In the genomic region with DNA sequence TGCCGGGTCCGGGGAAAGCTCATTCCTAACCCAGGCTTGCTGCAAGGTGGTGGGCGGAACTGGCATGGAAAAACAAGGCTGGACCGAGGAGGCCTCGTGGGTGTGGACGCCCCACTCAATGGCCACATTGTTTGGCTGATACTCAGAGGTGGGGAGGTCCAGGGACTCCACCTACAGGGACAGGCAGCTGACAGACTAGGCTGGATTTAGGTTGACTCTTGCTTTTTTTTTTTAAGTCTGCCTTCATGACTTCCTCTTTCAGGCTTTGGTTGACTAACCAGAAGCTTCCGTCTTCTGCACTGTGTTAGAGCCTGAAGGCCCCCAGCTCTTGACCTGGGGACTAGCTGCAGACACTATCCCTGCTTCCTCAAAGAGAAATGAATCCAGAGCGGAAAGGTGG, we compare ENCODE assay signal across 9 mouse cellular contexts. TPM values are rescaled to one million over a fixed set of nuclear protein-coding genes. Genes with fewer than 3 reads are reported as not detected.
A peak's percentile ranks its signal among the peaks of the same experiment; 100 is the strongest.
DNase-seq lines count a peak whose midpoint lies in the region; ATAC-seq and TF ChIP-seq lines count a peak whose summit lies in the region.
"Had no signal": no experiment of that assay in that cellular context is flagged by ENCODE, and none has a peak within 500 bp of the region (broad histone marks: within the 10 kb centered on the region; RNA-seq: fewer than 3 reads in every experiment).

No protein-coding gene starts in this region.

- DNase-seq in spleen, postnatal 36 days (ENCODE audit: low spot score in 2 of 2): peak; percentile 83 to 86
- no peak for DNase-seq in spleen, postnatal 4 days (ENCODE audit: low spot score in 2 of 2)
- no peak for DNase-seq in liver, embryonic 13.5 days
- no peak for DNase-seq in cerebellum, adult 9-10 months

- peak overlapping the region; percentile 39; the same call in 1 of the 2 replicates for H3K27ac ChIP-seq in cortical plate, adult 2 months (ENCODE audit: insufficient read depth, low read length)
- peak overlapping the region; percentile 14; the same call in 1 of the 2 replicates for H3K27ac ChIP-seq in liver, embryonic 13.5 days
- peak overlapping the region; percentile 66; the same call in 1 of the 2 replicates for H3K27ac ChIP-seq in stomach, embryonic 16.5 days (ENCODE audit: low read length)
- no peak overlapping the region for H3K27ac ChIP-seq in forebrain, embryonic 13.5 days
- H3K27ac ChIP-seq: heart, embryonic 15.5 days; midbrain, embryonic 12.5 days had no signal

- 0 out of 2 replicates have a peak, but pooled peaks cover 3% of the 10 kb centered on the region for H3K36me3 ChIP-seq in liver, embryonic 13.5 days
- H3K36me3 ChIP-seq in stomach, embryonic 16.5 days (ENCODE audit: control insufficient read depth, insufficient read depth, low read length): no peaks in the 10 kb centered on the region
- H3K36me3 ChIP-seq in forebrain, embryonic 13.5 days (ENCODE audit: poor library complexity, severe bottlenecking): no peaks in the 10 kb centered on the region
- H3K36me3 ChIP-seq: heart, embryonic 15.5 days; midbrain, embryonic 12.5 days had no signal

- no peak for TF ChIP-seq POLR2A in cortical plate, adult 2 months (IDR thresholded peaks at IDR 0.05; ENCODE audit: extremely low read depth, insufficient read depth, low read length)

- H3K4me2 ChIP-seq in liver, embryonic 13.5 days: no peak overlapping the region
- no peak overlapping the region for H3K4me2 ChIP-seq in stomach, embryonic 16.5 days (ENCODE audit: low read depth, low read length)
- no peak overlapping the region for H3K4me2 ChIP-seq in forebrain, embryonic 13.5 days
- H3K4me2 ChIP-seq: heart, embryonic 15.5 days; midbrain, embryonic 12.5 days had no signal

- no peak overlapping the region for H3K4me3 ChIP-seq in cortical plate, adult 2 months (ENCODE audit: insufficient read depth, low read length)
- no peak overlapping the region for H3K4me3 ChIP-seq in liver, embryonic 13.5 days (replicated peaks)
- no peak overlapping the region for H3K4me3 ChIP-seq in stomach, embryonic 16.5 days (replicated peaks; ENCODE audit: low read length)
- H3K4me3 ChIP-seq in forebrain, embryonic 13.5 days: no peak overlapping the region
- H3K4me3 ChIP-seq: heart, embryonic 15.5 days; midbrain, embryonic 12.5 days had no signal

- no peaks in the 10 kb centered on the region for H3K9me3 ChIP-seq in liver, embryonic 13.5 days (replicated peaks)
- no peaks in the 10 kb centered on the region for H3K9me3 ChIP-seq in stomach, embryonic 16.5 days (replicated peaks; ENCODE audit: control insufficient read depth, low read length)
- H3K9me3 ChIP-seq in forebrain, embryonic 13.5 days (replicated peaks): no peaks in the 10 kb centered on the region
- H3K9me3 ChIP-seq: heart, embryonic 15.5 days; midbrain, embryonic 12.5 days had no signal

- ATAC-seq in liver, embryonic 13.5 days (ENCODE audit: low read depth): peak; percentile 23; the same call in 1 of the 2 replicates
- ATAC-seq in stomach, embryonic 16.5 days (ENCODE audit: insufficient read depth, low FRiP score): peak; percentile 72; the same call in 1 of the 2 replicates
- no peak for ATAC-seq in forebrain, embryonic 13.5 days

- H3K27me3 ChIP-seq in liver, embryonic 13.5 days: no peaks in the 10 kb centered on the region
- no peaks in the 10 kb centered on the region for H3K27me3 ChIP-seq in stomach, embryonic 16.5 days (ENCODE audit: control insufficient read depth, insufficient read depth, low read length)
- no peaks in the 10 kb centered on the region for H3K27me3 ChIP-seq in forebrain, embryonic 13.5 days
- H3K27me3 ChIP-seq: heart, embryonic 15.5 days; midbrain, embryonic 12.5 days had no signal

- 23% methylated on average over 8 of the region's 8 CpGs for WGBS in liver, embryonic 13.5 days (ENCODE audit: insufficient replicate concordance)
- WGBS in stomach, embryonic 16.5 days: 47% methylated on average over 8 of the region's 8 CpGs
- 72% methylated on average over 8 of the region's 8 CpGs for WGBS in forebrain, embryonic 13.5 days

- peaks cover 3% of the 10 kb centered on the region; the same call in 1 of the 2 replicates for H3K4me1 ChIP-seq in cortical plate, adult 2 months (ENCODE audit: control insufficient read depth, insufficient read depth, low read length)
- H3K4me1 ChIP-seq in liver, embryonic 13.5 days (replicated peaks): peaks cover 68% of the 10 kb centered on the region
- peaks cover 15% of the 10 kb centered on the region for H3K4me1 ChIP-seq in stomach, embryonic 16.5 days (ENCODE audit: control insufficient read depth, insufficient read depth, low read length)
- peaks cover 6% of the 10 kb centered on the region; the same call in 1 of the 2 replicates for H3K4me1 ChIP-seq in forebrain, embryonic 13.5 days

- no peak overlapping the region for H3K9ac ChIP-seq in liver, embryonic 13.5 days
- no peak overlapping the region for H3K9ac ChIP-seq in stomach, embryonic 16.5 days (ENCODE audit: low read length)
- H3K9ac ChIP-seq in forebrain, embryonic 13.5 days: no peak overlapping the region
- H3K9ac ChIP-seq: heart, embryonic 15.5 days; midbrain, embryonic 12.5 days had no signal

- no peak for TF ChIP-seq CTCF in cortical plate, adult 2 months (IDR thresholded peaks at IDR 0.05; ENCODE audit: extremely low read depth, insufficient read depth, low read length)

RNA-seq across cellular contexts. Expression of gene Stk10, which starts 32.0 kb away (rescaled TPM):
- 5.7 and 6.1 TPM in 2 replicates for polyA plus RNA-seq in cortical plate, adult 2 months (2012; rRNA removed)
- polyA plus RNA-seq in liver, embryonic 13.5 days (2015; fragmentation: Nextera tagmentation; extraction: Ambion mirVana): 3.0 and 4.5 TPM in 2 replicates
- 4.2 TPM in 2 replicates for polyA plus RNA-seq in stomach, embryonic 16.5 days (2015; fragmentation: Nextera tagmentation; extraction: Ambion mirVana)
- polyA plus RNA-seq in forebrain, embryonic 13.5 days (2015; fragmentation: Nextera tagmentation; extraction: Ambion mirVana): 1.3 TPM in 2 replicates

RNA-seq across cellular contexts. Expression of gene Efcab9, which starts 33.2 kb away (rescaled TPM):
- polyA plus RNA-seq in cortical plate, adult 2 months (2012; rRNA removed): 0.31 and 0.68 TPM in 2 replicates
- 0.46 and 0.74 TPM in 2 replicates for polyA plus RNA-seq in liver, embryonic 13.5 days (2015; fragmentation: Nextera tagmentation; extraction: Ambion mirVana)
- polyA plus RNA-seq in stomach, embryonic 16.5 days (2015; fragmentation: Nextera tagmentation; extraction: Ambion mirVana): 0.70 and 0.87 TPM in 2 replicates
- 0.27 and 0.33 TPM in 2 replicates for polyA plus RNA-seq in forebrain, embryonic 13.5 days (2015; fragmentation: Nextera tagmentation; extraction: Ambion mirVana)

Comparison
In these comparisons a context has a peak if more than half of its experiments do, and no peak if none do; other contexts are left out.
1. DNase-seq: peak in spleen, postnatal 36 days (2 of 2); none in spleen, postnatal 4 days (0 of 2), liver, embryonic 13.5 days (single experiment) and cerebellum, adult 9-10 months (single experiment).